Mouse (Mus musculus): ENCODE measurements around the gene Snhg11. TPM values are rescaled to one million over a fixed set of nuclear protein-coding genes. Genes with fewer than 3 reads are reported as not detected.
A peak's percentile ranks its signal among the peaks of the same experiment; 100 is the strongest.
"Not testable (repeated sequence)": the region's sequence is repeated elsewhere in the genome, so short reads cannot be mapped to it uniquely, and the experiment has no call there.

Snhg11 gene
- polyA plus RNA-seq, 1 experiment = not detected

DNA sequence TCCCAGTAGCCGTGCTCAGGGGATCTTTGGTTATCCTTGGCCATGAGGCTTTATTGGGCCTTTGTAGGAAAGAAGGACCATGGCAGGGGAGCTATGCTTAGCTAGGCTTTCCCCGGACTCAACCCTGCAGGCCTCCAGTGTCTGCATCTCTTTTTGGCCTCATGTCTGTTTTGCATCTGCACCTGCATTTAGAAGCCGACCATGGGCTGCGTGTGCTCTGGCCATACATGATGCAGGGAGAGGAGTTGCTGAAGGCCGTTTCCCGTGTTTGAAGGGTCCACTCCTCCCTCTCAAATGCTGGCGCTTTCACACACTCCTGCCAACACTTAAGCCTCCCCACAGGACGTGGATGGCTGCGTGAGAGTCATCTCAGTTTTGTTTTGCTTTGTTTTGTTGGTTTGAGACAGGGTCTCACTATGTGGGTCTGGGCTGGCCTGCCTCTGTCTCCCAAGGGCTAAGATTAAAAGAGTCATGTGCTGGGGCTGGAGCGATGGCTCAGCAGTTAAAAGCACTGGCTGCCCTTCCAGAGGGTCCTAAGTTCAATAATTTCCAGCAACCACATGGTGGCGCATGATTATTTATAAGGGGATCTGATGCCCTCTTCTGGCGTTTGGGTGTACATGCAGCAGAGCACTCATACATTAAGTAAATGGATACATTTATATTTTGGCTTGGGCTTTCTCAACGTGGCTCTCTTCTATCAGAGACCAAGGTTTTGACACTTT is 4.1 kb downstream of the Snhg11 start:
- Histone ChIP-seq H3K4me3 (replicated peaks) (no peak overlapping the region), H3K9me3 (ENCODE audit: control insufficient read depth, low read length) (no peaks in the 10 kb centered on the region), H3K36me3 (ENCODE audit: control insufficient read depth) (no peaks in the 10 kb centered on the region), H3K27me3 (ENCODE audit: control insufficient read depth) (peaks cover 35% of the 10 kb centered on the region), H3K4me1 (ENCODE audit: control insufficient read depth) (no peaks in the 10 kb centered on the region; the same call in 1 of the 2 replicates)
- TF ChIP-seq TAL1 (IDR thresholded peaks at IDR 0.05; ENCODE audit: low read length) (no peak), GATA1 (IDR thresholded peaks at IDR 0.05; ENCODE audit: low read length) (no peak)

DNA sequence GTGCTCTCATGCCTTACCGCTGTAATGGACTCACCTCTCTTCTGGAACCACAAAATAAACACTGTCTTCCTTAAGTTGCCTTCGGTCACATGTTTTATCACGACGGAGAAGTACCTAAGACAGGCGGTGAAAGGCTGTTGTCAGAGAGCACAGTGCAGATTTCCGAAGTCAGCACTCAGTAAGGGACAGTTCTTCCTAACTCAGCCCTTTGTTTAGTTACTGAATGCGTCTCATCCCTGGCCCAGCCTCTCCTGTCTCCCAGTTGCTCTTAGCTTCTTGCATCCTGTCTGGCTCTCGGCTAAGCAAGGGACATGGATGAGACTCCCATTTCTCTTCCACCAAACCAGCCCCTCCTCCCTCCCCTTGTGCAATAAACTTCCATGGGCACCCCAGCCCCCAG is 10.6 kb downstream of the Snhg11 start:
- no peak for TF ChIP-seq GATA1 (IDR thresholded peaks at IDR 0.05; ENCODE audit: low read length)
- TF ChIP-seq TAL1 (IDR thresholded peaks at IDR 0.05; ENCODE audit: low read length) = no peak
- no peak overlapping the region for H3K4me3 ChIP-seq (replicated peaks)
- no peaks in the 10 kb centered on the region for H3K9me3 ChIP-seq (ENCODE audit: control insufficient read depth, low read length)
- H3K27me3 ChIP-seq (ENCODE audit: control insufficient read depth) = no peaks in the 10 kb centered on the region
- H3K36me3 ChIP-seq (ENCODE audit: control insufficient read depth) = no peaks in the 10 kb centered on the region
- H3K4me1 ChIP-seq (ENCODE audit: control insufficient read depth) = no peaks in the 10 kb centered on the region

DNA sequence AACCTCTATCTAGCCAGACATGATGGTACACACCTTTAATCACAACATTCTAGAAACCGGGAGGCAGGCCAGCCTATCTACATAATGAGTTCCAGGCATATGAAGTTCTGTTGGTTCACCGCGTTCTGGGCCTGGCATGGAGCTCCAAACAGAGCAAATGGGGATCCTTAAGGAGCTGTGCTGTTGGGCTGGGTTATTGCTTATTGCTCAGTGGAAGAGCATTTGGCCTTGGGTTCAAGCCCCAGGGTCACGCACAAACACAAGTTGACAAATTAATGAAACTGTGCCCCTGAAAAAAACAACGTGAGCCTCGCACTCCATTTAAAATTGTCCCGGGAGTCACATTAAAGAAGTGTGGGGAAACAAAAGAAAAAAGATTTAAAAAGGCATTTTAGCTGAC is 14.0 kb downstream of the Snhg11 start:
- Histone ChIP-seq H3K36me3 (ENCODE audit: control insufficient read depth) (no peaks in the 10 kb centered on the region), H3K4me3 (replicated peaks) (no peak overlapping the region)
- TF ChIP-seq TAL1 (IDR thresholded peaks at IDR 0.05; ENCODE audit: low read length) (no peak), GATA1 (IDR thresholded peaks at IDR 0.05; ENCODE audit: low read length) (no peak)

DNA sequence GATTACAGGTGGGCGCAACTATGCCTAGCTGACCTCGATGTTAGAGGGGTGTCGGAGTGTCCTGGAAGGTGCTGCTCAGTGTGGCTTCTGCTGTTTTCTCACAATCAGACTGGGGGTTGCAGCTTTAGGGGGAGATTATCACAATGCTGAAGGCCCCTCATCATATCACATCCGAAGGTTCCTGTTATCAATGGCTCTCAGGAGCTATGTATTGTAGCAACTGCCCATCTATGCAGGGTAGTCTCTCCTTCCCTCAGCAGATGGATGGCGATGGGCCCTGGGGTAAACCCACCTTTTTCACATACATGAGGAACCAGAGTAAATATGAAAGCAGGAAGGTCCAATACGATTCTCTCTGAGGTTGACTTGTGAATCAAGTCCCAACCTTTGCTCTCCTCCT is 20.9 kb downstream of the Snhg11 start:
- TF ChIP-seq TAL1 (IDR thresholded peaks at IDR 0.05; ENCODE audit: low read length) = no peak
- TF ChIP-seq GATA1 (IDR thresholded peaks at IDR 0.05; ENCODE audit: low read length) = no peak
- Histone ChIP-seq H3K36me3 (ENCODE audit: control insufficient read depth) (no peaks in the 10 kb centered on the region), H3K4me1 (ENCODE audit: control insufficient read depth) (peaks cover 8% of the 10 kb centered on the region), H3K9me3 (ENCODE audit: control insufficient read depth, low read length) (no peaks in the 10 kb centered on the region), H3K27me3 (ENCODE audit: control insufficient read depth) (no peaks in the 10 kb centered on the region), H3K4me3 (replicated peaks) (no peak overlapping the region)

More for the DNA sequence above, 14.0 kb downstream of the Snhg11 start:
- no peaks in the 10 kb centered on the region for H3K27me3 ChIP-seq (ENCODE audit: control insufficient read depth)
- no peaks in the 10 kb centered on the region for H3K9me3 ChIP-seq (ENCODE audit: control insufficient read depth, low read length)
- H3K4me1 ChIP-seq (ENCODE audit: control insufficient read depth) = no peaks in the 10 kb centered on the region

DNA sequence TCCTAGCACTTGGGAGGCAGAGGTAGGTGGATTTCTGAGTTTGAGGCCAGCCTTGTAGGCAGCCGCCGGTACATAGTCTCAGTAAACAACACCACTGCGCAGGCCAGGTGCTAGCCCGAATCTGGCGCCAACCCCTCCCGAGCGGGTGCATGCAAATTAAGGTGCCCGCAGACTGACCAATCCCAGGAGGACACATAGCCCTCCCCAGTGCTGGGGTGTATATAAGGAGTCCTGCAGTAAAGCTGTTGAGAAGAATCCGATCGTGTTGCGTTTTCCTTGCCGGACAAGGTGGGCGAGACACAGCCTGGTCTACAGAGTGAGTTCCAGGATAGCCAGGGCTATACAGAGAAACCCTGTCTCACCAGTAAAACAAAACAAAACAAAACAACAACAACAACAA is 21.7 kb downstream of the Snhg11 start:
- not testable (repeated sequence) for H3K4me1 ChIP-seq (ENCODE audit: control insufficient read depth); H3K27me3 ChIP-seq (ENCODE audit: control insufficient read depth); H3K36me3 ChIP-seq (ENCODE audit: control insufficient read depth); H3K4me3 ChIP-seq (replicated peaks); H3K9me3 ChIP-seq (ENCODE audit: control insufficient read depth, low read length)

DNA sequence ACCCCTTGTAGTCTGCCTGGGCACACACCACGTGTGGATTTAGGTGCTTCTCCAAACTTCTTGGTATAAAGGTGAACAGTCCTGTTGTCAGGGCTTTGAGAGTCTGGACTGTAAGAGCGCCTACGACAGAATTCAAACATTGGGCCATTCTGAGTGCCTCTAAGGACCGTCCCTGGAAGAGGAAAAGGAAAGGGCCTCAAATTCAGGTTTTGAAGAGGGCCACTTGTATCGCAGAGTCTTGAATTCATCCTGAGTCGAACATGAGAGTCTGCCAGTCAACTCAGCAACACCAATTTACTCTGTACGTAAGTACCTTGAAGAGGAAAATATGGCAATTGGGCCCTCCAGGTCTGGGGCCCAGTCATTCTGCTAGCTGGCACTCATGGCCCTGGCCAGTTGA is 27.5 kb downstream of the Snhg11 start:
- H3K27me3 ChIP-seq (ENCODE audit: control insufficient read depth) = peaks cover 4% of the 10 kb centered on the region
- TF ChIP-seq GATA1 (IDR thresholded peaks at IDR 0.05; ENCODE audit: low read length) (no peak), TAL1 (IDR thresholded peaks at IDR 0.05; ENCODE audit: low read length) (no peak)
- H3K36me3 ChIP-seq (ENCODE audit: control insufficient read depth) = no peaks in the 10 kb centered on the region
- H3K4me3 ChIP-seq (replicated peaks) = no peak overlapping the region
- no peaks in the 10 kb centered on the region for H3K9me3 ChIP-seq (ENCODE audit: control insufficient read depth, low read length)
- 0 out of 2 replicates have a peak, but pooled peaks cover 4% of the 10 kb centered on the region for H3K4me1 ChIP-seq (ENCODE audit: control insufficient read depth)

DNA sequence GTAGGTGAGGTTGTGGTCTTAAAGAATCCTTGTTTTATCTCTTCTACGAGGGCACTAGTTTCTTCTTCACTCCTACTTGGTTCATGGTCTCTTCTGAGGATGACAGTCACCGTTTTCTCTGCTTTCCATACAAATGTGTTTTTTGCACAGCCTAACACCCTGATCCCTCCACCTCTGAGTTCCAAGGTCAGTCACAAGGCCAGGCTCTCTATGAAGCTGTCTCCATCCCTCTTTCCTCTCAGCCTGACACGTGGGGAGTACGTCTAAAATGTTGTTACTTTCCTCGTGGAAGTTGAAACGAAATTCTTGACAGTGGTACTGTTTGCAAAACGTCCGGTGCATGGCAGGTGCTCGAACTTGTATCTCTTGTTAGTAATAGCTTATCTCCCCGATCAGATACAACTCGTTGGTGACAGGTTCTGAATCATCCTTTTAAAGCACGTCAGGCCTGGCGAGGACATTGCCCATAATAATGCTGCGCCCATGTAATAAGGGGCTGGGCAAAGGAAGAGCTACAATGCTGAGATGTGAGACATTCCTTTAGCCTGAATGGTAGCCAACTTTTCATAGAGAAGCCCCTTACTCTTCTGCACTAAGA is 33.7 kb downstream of the Snhg11 start:
- Histone ChIP-seq H3K27me3 (ENCODE audit: control insufficient read depth) (peaks cover 4% of the 10 kb centered on the region), H3K4me1 (ENCODE audit: control insufficient read depth) (peaks cover 44% of the 10 kb centered on the region), H3K36me3 (ENCODE audit: control insufficient read depth) (peaks cover 2% of the 10 kb centered on the region; the same call in 1 of the 2 replicates), H3K4me3 (replicated peaks) (peak overlapping the region; percentile 98), H3K9me3 (ENCODE audit: control insufficient read depth, low read length) (no peaks in the 10 kb centered on the region)
- TF ChIP-seq GATA1 (IDR thresholded peaks at IDR 0.05; ENCODE audit: low read length) (peak; percentile 55; the same call in 1 of the 2 replicates), TAL1 (IDR thresholded peaks at IDR 0.05; ENCODE audit: low read length) (no peak)

DNA sequence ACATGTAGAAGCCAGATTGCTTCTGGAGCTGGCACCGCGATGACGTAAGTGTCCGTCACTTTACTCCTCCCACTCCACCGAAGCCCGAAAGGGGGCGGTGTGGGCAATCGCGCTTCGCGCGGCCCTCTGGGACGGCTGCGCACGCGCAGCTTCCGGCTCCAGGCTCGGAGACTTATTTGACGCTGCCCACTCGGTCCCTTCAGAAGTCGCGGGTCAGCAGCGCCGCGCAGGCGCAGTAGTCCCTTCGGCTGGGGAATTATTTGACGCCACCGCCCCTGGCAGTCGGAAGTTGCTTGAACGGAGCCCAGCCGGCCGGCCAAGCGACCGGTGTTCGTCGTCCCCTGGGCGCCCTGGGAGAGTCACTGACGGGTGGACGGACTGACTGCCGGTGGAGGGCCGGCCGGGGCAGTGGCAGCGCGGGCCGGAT is 34.2 kb downstream of the Snhg11 start, which contains the start of gene Ralgapb:
Ralgapb (plus strand) TSS at position 254 of the 427 bp plus-strand sequence.
- peaks cover under 1% of the 10 kb centered on the region for H3K27me3 ChIP-seq (ENCODE audit: control insufficient read depth)
- no peak for TF ChIP-seq GATA1 (IDR thresholded peaks at IDR 0.05; ENCODE audit: low read length)
- no peak for TF ChIP-seq TAL1 (IDR thresholded peaks at IDR 0.05; ENCODE audit: low read length)
- peaks cover 49% of the 10 kb centered on the region for H3K4me1 ChIP-seq (ENCODE audit: control insufficient read depth)
- H3K36me3 ChIP-seq (ENCODE audit: control insufficient read depth) = peaks cover 2% of the 10 kb centered on the region; the same call in 1 of the 2 replicates
- H3K4me3 ChIP-seq (replicated peaks) = peak within 1 kb of the TSS; percentile 98
- no peaks in the 10 kb centered on the region for H3K9me3 ChIP-seq (ENCODE audit: control insufficient read depth, low read length)
